Mouse (Mus musculus) liver, embryonic 14.5 days (tissue): ENCODE data around the gene Epp13. TPM values are rescaled to one million over a fixed set of nuclear protein-coding genes. Genes with fewer than 3 reads are reported as not detected.

ENCODE experiments used
- ATAC-seq: fragments of 200-750 bp; cut with Nextera tagmentation; 2 replicates; pipeline ENCODE4 v1.8.0; 2017; ENCODE audit warnings: moderate number of reproducible peaks, mild to moderate bottlenecking, moderate library complexity; ENCODE audit not compliant: insufficient read depth
- DNase-seq, 3 experiments: peaks; one replicate each; pipeline ENCODE4 v3.0.0-alpha.2; 2012 to 2013; ENCODE audit warnings: low read depth in 3 of 3, low spot score in 3 of 3
- H3K27ac ChIP-seq: fragments of 300-500 bp; sonication (generic); 2 replicates; pipeline ENCODE4 v1.5.1; 2014; ENCODE audit warnings: moderate library complexity, mild to moderate bottlenecking, control low read depth, inconsistent platforms
- H3K27me3 ChIP-seq: fragments of 300-500 bp; sonication (generic); 2 replicates; pipeline ENCODE4 v1.6.1; 2014; ENCODE audit warnings: mild to moderate bottlenecking, low read length, moderate library complexity; ENCODE audit not compliant: control insufficient read depth, insufficient read depth
- H3K36me3 ChIP-seq: fragments of 300-500 bp; sonication (generic); replicated peaks from 2 replicates; pipeline ENCODE4 v1.6.1; 2014; ENCODE audit warnings: low read depth; ENCODE audit not compliant: control insufficient read depth, insufficient read depth
- H3K4me1 ChIP-seq, 2 experiments: fragments of 200-500 bp in 1 of 2; fragments of 300-500 bp in 1 of 2; sonication (generic) in 1 of 2; replicated peaks; 2 replicates each; pipeline ENCODE4 v1.6.1; 2012 to 2014; ENCODE audit warnings: antibody characterized with exemption in 1 of 2, inconsistent platforms in 1 of 2, low read length in 1 of 2; ENCODE audit not compliant: control insufficient read depth in 2 of 2, insufficient read depth in 2 of 2
- H3K4me2 ChIP-seq: fragments of 300-500 bp; sonication (generic); 2 replicates; pipeline ENCODE4 v1.6.1; 2014; ENCODE audit warnings: low read depth, mild to moderate bottlenecking, control low read depth, moderate library complexity
- H3K4me3 ChIP-seq, 2 experiments: fragments of 200-500 bp in 1 of 2; fragments of 300-500 bp in 1 of 2; sonication (generic) in 1 of 2; 2 replicates each; pipeline ENCODE4 v1.5.1; 2012 to 2014; ENCODE audit warnings: low read depth in 2 of 2, low read length in 2 of 2, mild to moderate bottlenecking in 2 of 2, control low read depth in 1 of 2, inconsistent platforms in 1 of 2, moderate library complexity in 1 of 2; ENCODE audit not compliant: insufficient read depth in 1 of 2
- H3K9ac ChIP-seq: fragments of 300-500 bp; sonication (generic); replicated peaks from 2 replicates; pipeline ENCODE4 v1.6.1; 2014; ENCODE audit warnings: mild to moderate bottlenecking, control low read depth, moderate library complexity
- H3K9me3 ChIP-seq: fragments of 300-500 bp; sonication (generic); 2 replicates; pipeline ENCODE4 v1.6.1; 2016; ENCODE audit warnings: low read length, mixed read lengths; ENCODE audit not compliant: control insufficient read depth
- CTCF ChIP-seq: IDR thresholded peaks from 2 replicates; pipeline ENCODE4 v1.5.1; 2016; ENCODE audit warnings: antibody characterized with exemption, low read depth, control low read depth
- EP300 ChIP-seq: IDR thresholded peaks from 2 replicates; pipeline ENCODE4 v1.6.1; 2016; ENCODE audit warnings: antibody characterized with exemption, low read depth
- WGBS: fragments of 180-500 bp; shearing (Covaris S2); extraction: QIAGEN DNeasy Blood & Tissue Kit; methylation state at CpG from one replicate; pipeline ENCODE4 v1.1.7; 2014; ENCODE audit not compliant: insufficient replicate concordance; 5-methylcytosine and 5-hydroxymethylcytosine counted together
- polyA plus RNA-seq, 2 experiments: library from polyadenylated mRNA; depleted of rRNA in 1 of 2; stranded (reverse) in 1 of 2; unstranded in 1 of 2; fragments of >200 nt; fragmentation: Nextera tagmentation in 1 of 2; extraction: Ambion mirVana in 1 of 2; gene quantifications; 2 replicates each; pipeline versions ENCODE4 v1.2.1 to v1.2.3; 2012 to 2014

Gene Epp13
- polyA plus RNA-seq, 2 experiments = not detected

- no peaks in the 10 kb centered on the region for H3K36me3 ChIP-seq
- H3K4me2 ChIP-seq = peak overlapping the region; percentile 82
- peaks cover 0 to 10% of the 10 kb centered on the region in 2 experiments; a peak in 3 of 4 replicates for H3K4me1 ChIP-seq
- 14% methylated on average over 23 of the region's 23 CpGs for WGBS
- ATAC-seq (peak; percentile 70), DNase-seq (no peak)
- H3K9ac ChIP-seq = peak overlapping the region; percentile 79
- H3K9me3 ChIP-seq = no peaks in the 10 kb centered on the region
- H3K4me3 ChIP-seq = peak overlapping the region; percentile 68 to 88
- H3K27me3 ChIP-seq = no peaks in the 10 kb centered on the region
- no peak overlapping the region for H3K27ac ChIP-seq
- TF ChIP-seq EP300 = no peak
- TF ChIP-seq CTCF = no peak
Measured at GRCm38 (mm10) chr7:6330458-6331232, 78.1 kb downstream of the Epp13 start.

- peak within 1 kb of the TSS; percentile 82 for H3K4me2 ChIP-seq
- peak within 1 kb of the TSS; percentile 68 to 88 for H3K4me3 ChIP-seq
- no peak within 1 kb of the TSS for H3K27ac ChIP-seq
- no peaks in the 10 kb centered on the region for H3K36me3 ChIP-seq
- H3K9me3 ChIP-seq = no peaks in the 10 kb centered on the region
- H3K9ac ChIP-seq = peak within 1 kb of the TSS; percentile 79
- peak; percentile 95 for ATAC-seq
- no peaks in the 10 kb centered on the region for H3K27me3 ChIP-seq
- TF ChIP-seq EP300 = no peak
- TF ChIP-seq CTCF = no peak
- 4% methylated on average over 31 of the region's 31 CpGs for WGBS
- peaks cover 0 to 10% of the 10 kb centered on the region in 2 experiments; a peak in 3 of 4 replicates for H3K4me1 ChIP-seq
- DNase-seq = peak; percentile 60 to 69 (median 61)
Measured at GRCm38 (mm10) chr7:6331233-6331956, 78.9 kb downstream of the Epp13 start, which contains the start of gene Zfp583. Zfp583 (minus strand) TSS chr7:6331285.

Other genes starting within 250 kb of the Epp13 start
- not detected in 2 replicates for gene Vmn1r65, start 241.7 kb upstream of the Epp13 start, polyA plus RNA-seq (2012; rRNA removed)
- gene Vmn1r65, start 241.7 kb upstream of the Epp13 start, polyA plus RNA-seq (2014; fragmentation: Nextera tagmentation; extraction: Ambion mirVana) = not detected in 2 replicates
- not detected in 2 replicates for gene Nlrp4c, start 207.5 kb upstream of the Epp13 start, polyA plus RNA-seq (2012; rRNA removed)
- not detected in 2 replicates for gene Nlrp4c, start 207.5 kb upstream of the Epp13 start, polyA plus RNA-seq (2014; fragmentation: Nextera tagmentation; extraction: Ambion mirVana)
- gene Zfp787, start 96.7 kb upstream of the Epp13 start, polyA plus RNA-seq (2012; rRNA removed) = 11.6 and 12.5 TPM in 2 replicates
- gene Zfp787, start 96.7 kb upstream of the Epp13 start, polyA plus RNA-seq (2014; fragmentation: Nextera tagmentation; extraction: Ambion mirVana) = 6.7 and 6.9 TPM in 2 replicates
- 10.1 and 13.8 TPM in 2 replicates for gene Zfp444, start 80.5 kb upstream of the Epp13 start, polyA plus RNA-seq (2012; rRNA removed)
- 15.0 and 16.3 TPM in 2 replicates for gene Zfp444, start 80.5 kb upstream of the Epp13 start, polyA plus RNA-seq (2014; fragmentation: Nextera tagmentation; extraction: Ambion mirVana)
- gene Galp, start 55.6 kb upstream of the Epp13 start, polyA plus RNA-seq (2012; rRNA removed) = not detected in 2 replicates
- not detected in 2 replicates for gene Galp, start 55.6 kb upstream of the Epp13 start, polyA plus RNA-seq (2014; fragmentation: Nextera tagmentation; extraction: Ambion mirVana)
- not detected in 2 replicates for gene Zscan5b, start 30.4 kb upstream of the Epp13 start, polyA plus RNA-seq (2012; rRNA removed)
- gene Zscan5b, start 30.4 kb upstream of the Epp13 start, polyA plus RNA-seq (2014; fragmentation: Nextera tagmentation; extraction: Ambion mirVana) = not detected in 2 replicates
- gene Zfp667, start 33.9 kb downstream of the Epp13 start, polyA plus RNA-seq (2012; rRNA removed) = 1.7 and 2.2 TPM in 2 replicates
- gene Zfp667, start 33.9 kb downstream of the Epp13 start, polyA plus RNA-seq (2014; fragmentation: Nextera tagmentation; extraction: Ambion mirVana) = 5.3 and 6.6 TPM in 2 replicates
- gene Zfp583, start 78.6 kb downstream of the Epp13 start, polyA plus RNA-seq (2012; rRNA removed) = 0.73 and 0.79 TPM in 2 replicates
- 0.54 and 0.88 TPM in 2 replicates for gene Zfp583, start 78.6 kb downstream of the Epp13 start, polyA plus RNA-seq (2014; fragmentation: Nextera tagmentation; extraction: Ambion mirVana)
- 0.13 and 0.20 TPM in 2 replicates for gene Gm3854, start 91.0 kb downstream of the Epp13 start, polyA plus RNA-seq (2012; rRNA removed)
- 0.06 and 0.16 TPM in 2 replicates for gene Gm3854, start 91.0 kb downstream of the Epp13 start, polyA plus RNA-seq (2014; fragmentation: Nextera tagmentation; extraction: Ambion mirVana)
- gene Zfp78, start 110.6 kb downstream of the Epp13 start, polyA plus RNA-seq (2012; rRNA removed) = 0.23 and 0.67 TPM in 2 replicates
- 0.76 and 0.83 TPM in 2 replicates for gene Zfp78, start 110.6 kb downstream of the Epp13 start, polyA plus RNA-seq (2014; fragmentation: Nextera tagmentation; extraction: Ambion mirVana)
- 0.63 and 1.0 TPM in 2 replicates for gene Zfp28, start 130.6 kb downstream of the Epp13 start, polyA plus RNA-seq (2012; rRNA removed)
- gene Zfp28, start 130.6 kb downstream of the Epp13 start, polyA plus RNA-seq (2014; fragmentation: Nextera tagmentation; extraction: Ambion mirVana) = 0.91 and 1.2 TPM in 2 replicates
- gene Smim17, start 146.0 kb downstream of the Epp13 start, polyA plus RNA-seq (2012; rRNA removed) = 0.03 and 0.42 TPM in 2 replicates
- not detected in 2 replicates for gene Smim17, start 146.0 kb downstream of the Epp13 start, polyA plus RNA-seq (2014; fragmentation: Nextera tagmentation; extraction: Ambion mirVana)
- gene Gm20715, start 157.6 kb downstream of the Epp13 start, polyA plus RNA-seq (2012; rRNA removed) = not detected in 2 replicates
- not detected in 2 replicates for gene Gm20715, start 157.6 kb downstream of the Epp13 start, polyA plus RNA-seq (2014; fragmentation: Nextera tagmentation; extraction: Ambion mirVana)
- not detected in 2 replicates for gene Olfr1344, start 186.0 kb downstream of the Epp13 start, polyA plus RNA-seq (2012; rRNA removed)
- not detected in 2 replicates for gene Olfr1344, start 186.0 kb downstream of the Epp13 start, polyA plus RNA-seq (2014; fragmentation: Nextera tagmentation; extraction: Ambion mirVana)
- not detected in 2 replicates for gene Olfr1336, start 203.5 kb downstream of the Epp13 start, polyA plus RNA-seq (2012; rRNA removed)
- not detected in 2 replicates for gene Olfr1336, start 203.5 kb downstream of the Epp13 start, polyA plus RNA-seq (2014; fragmentation: Nextera tagmentation; extraction: Ambion mirVana)
- gene Olfr1346, start 214.4 kb downstream of the Epp13 start, polyA plus RNA-seq (2012; rRNA removed) = not detected in 2 replicates
- not detected in 2 replicates for gene Olfr1346, start 214.4 kb downstream of the Epp13 start, polyA plus RNA-seq (2014; fragmentation: Nextera tagmentation; extraction: Ambion mirVana)
- gene Olfr5, start 234.2 kb downstream of the Epp13 start, polyA plus RNA-seq (2012; rRNA removed) = not detected in 2 replicates
- gene Olfr5, start 234.2 kb downstream of the Epp13 start, polyA plus RNA-seq (2014; fragmentation: Nextera tagmentation; extraction: Ambion mirVana) = not detected in 2 replicates
- not detected in 2 replicates for gene Olfr1347, start 247.0 kb downstream of the Epp13 start, polyA plus RNA-seq (2012; rRNA removed)
- not detected in 2 replicates for gene Olfr1347, start 247.0 kb downstream of the Epp13 start, polyA plus RNA-seq (2014; fragmentation: Nextera tagmentation; extraction: Ambion mirVana)